Mouse (Mus musculus) stomach, embryonic 16.5 days (tissue): ENCODE data around the gene Ncapg2. TPM values are rescaled to one million over a fixed set of nuclear protein-coding genes. Genes with fewer than 3 reads are reported as not detected.

Source experiments
- ATAC-seq: fragments of 200-750 bp; cut with Nextera tagmentation; 2 replicates; pipeline ENCODE4 v1.8.0; 2017; ENCODE audit warnings: moderate number of reproducible peaks, moderate TSS enrichment; ENCODE audit not compliant: insufficient read depth, low FRiP score
- H3K27ac ChIP-seq: fragments of 300-500 bp; sonication (generic); 2 replicates; pipeline ENCODE4 v1.5.1; 2014; ENCODE audit warnings: low read length
- H3K27me3 ChIP-seq: fragments of 300-500 bp; sonication (generic); 2 replicates; pipeline ENCODE4 v1.6.1; 2014; ENCODE audit warnings: low read length, control low read depth, mixed read lengths; ENCODE audit not compliant: control insufficient read depth, insufficient read depth
- H3K36me3 ChIP-seq: fragments of 300-500 bp; sonication (generic); 2 replicates; pipeline ENCODE4 v1.6.1; 2014; ENCODE audit warnings: low read length; ENCODE audit not compliant: control insufficient read depth, insufficient read depth
- H3K4me1 ChIP-seq: fragments of 300-500 bp; sonication (generic); 2 replicates; pipeline ENCODE4 v1.6.1; 2014; ENCODE audit warnings: low read length, control low read depth, mixed read lengths; ENCODE audit not compliant: control insufficient read depth, insufficient read depth
- H3K4me2 ChIP-seq: fragments of 300-500 bp; sonication (generic); 2 replicates; pipeline ENCODE4 v1.6.1; 2014; ENCODE audit warnings: low read depth, low read length, mixed read lengths
- H3K4me3 ChIP-seq: fragments of 300-500 bp; sonication (generic); replicated peaks from 2 replicates; pipeline ENCODE4 v1.5.1; 2014; ENCODE audit warnings: mild to moderate bottlenecking, low read length
- H3K9ac ChIP-seq: fragments of 300-500 bp; sonication (generic); 2 replicates; pipeline ENCODE4 v1.6.1; 2014; ENCODE audit warnings: low read length
- H3K9me3 ChIP-seq: fragments of 300-500 bp; sonication (generic); replicated peaks from 2 replicates; pipeline ENCODE4 v1.6.1; 2016; ENCODE audit warnings: low read length, control low read depth; ENCODE audit not compliant: control insufficient read depth
- WGBS: fragments of 180-500 bp; shearing (Covaris S2); extraction: QIAGEN DNeasy Blood & Tissue Kit; methylation state at CpG from one replicate; pipeline ENCODE4 v1.1.7; 2014; 5-methylcytosine and 5-hydroxymethylcytosine counted together
- polyA plus RNA-seq: library from polyadenylated mRNA; unstranded; fragments of >200 nt; fragmentation: Nextera tagmentation; extraction: Ambion mirVana; gene quantifications from 2 replicates; pipeline ENCODE4 v1.2.1, GENCODE M21; 2015

Gene Ncapg2
- polyA plus RNA-seq, 1 experiment from 2014 or later, result 38.7 TPM

GRCm38 (mm10) chr12:116394327-116394726, 10.9 kb upstream of the Ncapg2 start:
- no peak overlapping the region for H3K4me2 ChIP-seq
- no peak overlapping the region for H3K27ac ChIP-seq
- H3K9ac ChIP-seq, result no peak overlapping the region
- 65% methylated on average over 2 of the region's 2 CpGs for WGBS
- no peaks in the 10 kb centered on the region for H3K36me3 ChIP-seq
- no peak overlapping the region for H3K4me3 ChIP-seq
- ATAC-seq, result no peak
- H3K4me1 ChIP-seq, result no peaks in the 10 kb centered on the region
- no peaks in the 10 kb centered on the region for H3K27me3 ChIP-seq
- no peaks in the 10 kb centered on the region for H3K9me3 ChIP-seq

GRCm38 (mm10) chr12:116395312-116395711, 9.9 kb upstream of the Ncapg2 start:
- WGBS, result 87% methylated on average over 2 of the region's 2 CpGs
- Histone ChIP-seq H3K27me3 (no peaks in the 10 kb centered on the region), H3K9me3 (no peaks in the 10 kb centered on the region), H3K4me3 (no peak overlapping the region), H3K36me3 (no peaks in the 10 kb centered on the region), H3K27ac (no peak overlapping the region), H3K4me2 (no peak overlapping the region), H3K9ac (no peak overlapping the region), H3K4me1 (no peaks in the 10 kb centered on the region)
- no peak for ATAC-seq

DNA sequence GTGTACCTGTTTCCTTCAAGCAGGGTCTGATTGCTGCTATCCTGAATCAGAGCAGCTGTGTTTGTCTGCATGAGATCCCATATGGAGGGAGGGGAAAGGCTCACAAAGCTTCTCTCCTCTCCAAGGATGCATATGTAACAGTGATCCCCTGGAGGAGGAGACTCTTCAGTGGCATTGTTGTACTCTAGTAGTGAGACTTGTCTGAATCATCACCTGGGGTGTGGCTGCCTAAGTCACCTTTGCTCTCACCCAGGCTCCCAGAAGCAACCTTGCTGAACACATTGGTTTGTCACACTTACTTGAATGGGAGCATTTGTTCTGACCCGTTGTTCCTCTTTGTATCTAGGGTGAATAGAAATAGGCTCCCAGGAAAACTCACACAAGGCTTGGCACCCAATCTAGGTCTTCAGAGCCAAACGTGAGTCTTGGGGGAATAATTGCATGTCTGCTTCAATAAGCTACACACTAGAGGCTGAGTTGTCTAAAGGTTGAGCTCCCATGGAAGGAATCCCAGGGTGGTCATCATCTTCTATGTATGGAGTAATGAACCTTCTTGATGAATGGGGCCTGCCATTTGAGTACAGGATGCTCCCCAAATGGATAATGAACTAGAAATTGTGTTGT, 9.0 kb upstream of the Ncapg2 start:
- 64% methylated on average over 2 of the region's 2 CpGs for WGBS
- Histone ChIP-seq H3K4me2 (no peak overlapping the region), H3K9ac (no peak overlapping the region), H3K27me3 (no peaks in the 10 kb centered on the region), H3K27ac (no peak overlapping the region), H3K36me3 (no peaks in the 10 kb centered on the region), H3K9me3 (0 out of 2 replicates have a peak, but pooled peaks cover 5% of the 10 kb centered on the region), H3K4me3 (no peak overlapping the region), H3K4me1 (no peaks in the 10 kb centered on the region)
- ATAC-seq, result no peak

- Histone ChIP-seq H3K4me3 (peak overlapping the region; percentile 63), H3K27me3 (no peaks in the 10 kb centered on the region), H3K9ac (peak overlapping the region; percentile 69), H3K4me1 (peaks cover 4% of the 10 kb centered on the region), H3K27ac (no peak overlapping the region), H3K4me2 (peak overlapping the region; percentile 52), H3K36me3 (peaks cover 5% of the 10 kb centered on the region), H3K9me3 (peaks cover 22% of the 10 kb centered on the region)
- whole genome bisulfite sequencing, result 94% methylated on average over 18 of the region's 18 CpGs
- ATAC-seq, result no peak
Measured at GRCm38 (mm10) chr12:116404012-116404679, 1.1 kb upstream of the Ncapg2 start.

- Histone ChIP-seq H3K27ac (peak overlapping the region; percentile 40; the same call in 1 of the 2 replicates), H3K4me3 (peak overlapping the region; percentile 63), H3K4me2 (peak overlapping the region; percentile 77), H3K9ac (peak overlapping the region; percentile 79), H3K9me3 (peaks cover 18% of the 10 kb centered on the region), H3K27me3 (no peaks in the 10 kb centered on the region), H3K36me3 (peaks cover 5% of the 10 kb centered on the region), H3K4me1 (peaks cover 4% of the 10 kb centered on the region)
- WGBS, result 4% methylated on average over 8 of the region's 8 CpGs
- ATAC-seq, result no peak
Measured at GRCm38 (mm10) chr12:116405836-116406155, 594 bp downstream of the Ncapg2 start.

DNA sequence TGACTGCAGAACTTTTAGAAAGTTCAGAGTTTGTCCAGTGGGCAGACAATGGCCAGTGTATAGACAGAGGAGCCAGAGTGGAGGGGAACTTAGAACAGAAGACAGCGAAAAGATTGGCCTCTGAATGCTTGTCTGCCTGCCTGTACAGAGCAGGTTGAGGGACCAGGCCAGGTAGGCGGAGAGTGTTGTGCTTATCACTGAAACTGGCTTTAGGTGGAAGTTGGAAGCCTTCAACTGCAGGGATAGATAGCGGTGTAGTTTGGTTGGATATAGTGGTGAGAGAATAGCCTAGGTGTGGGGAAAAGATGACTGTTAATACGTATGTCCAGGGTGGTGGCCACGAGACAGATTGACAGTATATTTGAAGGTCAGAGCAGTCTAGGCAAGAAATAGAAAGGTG, 2.7 kb downstream of the Ncapg2 start:
- ATAC-seq, result no peak
- Histone ChIP-seq H3K27me3 (no peaks in the 10 kb centered on the region), H3K4me2 (no peak overlapping the region), H3K36me3 (peaks cover 4% of the 10 kb centered on the region), H3K27ac (no peak overlapping the region), H3K4me1 (peaks cover 4% of the 10 kb centered on the region), H3K4me3 (no peak overlapping the region), H3K9me3 (peaks cover 11% of the 10 kb centered on the region; the same call in 1 of the 2 replicates), H3K9ac (no peak overlapping the region)
- 93% methylated on average over 5 of the region's 5 CpGs for WGBS

GRCm38 (mm10) chr12:116414941-116415340, 9.7 kb downstream of the Ncapg2 start:
- Histone ChIP-seq H3K36me3 (no peaks in the 10 kb centered on the region), H3K9ac (no peak overlapping the region), H3K4me2 (no peak overlapping the region), H3K27me3 (no peaks in the 10 kb centered on the region), H3K27ac (no peak overlapping the region), H3K4me1 (no peaks in the 10 kb centered on the region), H3K9me3 (no peaks in the 10 kb centered on the region), H3K4me3 (no peak overlapping the region)
- 90% methylated on average over 4 of the region's 4 CpGs for WGBS
- no peak for ATAC-seq

GRCm38 (mm10) chr12:116416514-116416913, 11.3 kb downstream of the Ncapg2 start:
- H3K27me3 ChIP-seq, result no peaks in the 10 kb centered on the region
- 92% methylated on average over 1 of the region's 1 CpGs for WGBS
- no peak for ATAC-seq
- H3K36me3 ChIP-seq, result no peaks in the 10 kb centered on the region
- H3K9me3 ChIP-seq, result no peaks in the 10 kb centered on the region
- no peak overlapping the region for H3K4me2 ChIP-seq
- H3K27ac ChIP-seq, result no peak overlapping the region
- H3K9ac ChIP-seq, result no peak overlapping the region
- no peak overlapping the region for H3K4me3 ChIP-seq
- H3K4me1 ChIP-seq, result no peaks in the 10 kb centered on the region

DNA sequence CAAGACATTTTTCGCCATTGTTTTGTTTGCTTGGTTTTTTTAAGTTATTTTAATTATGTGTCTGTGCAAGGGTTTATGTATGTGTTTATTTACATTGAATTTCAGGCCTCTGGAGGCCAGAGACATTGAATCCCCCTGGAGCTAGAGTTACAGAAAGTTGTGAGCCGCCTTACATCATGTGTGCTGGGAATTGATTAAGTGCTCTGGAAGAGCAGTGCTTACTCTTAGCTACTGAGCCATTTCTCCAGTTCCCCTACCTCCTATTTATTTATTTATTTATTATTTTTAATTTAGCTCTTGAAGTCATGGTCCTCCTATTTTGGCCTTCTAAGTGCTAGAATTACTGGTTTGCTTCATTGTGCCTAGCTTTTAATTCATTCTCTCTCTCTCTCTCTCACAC, 16.5 kb downstream of the Ncapg2 start:
- no peak overlapping the region for H3K27ac ChIP-seq
- H3K27me3 ChIP-seq, result no peaks in the 10 kb centered on the region
- peaks cover 6% of the 10 kb centered on the region for H3K36me3 ChIP-seq
- H3K4me2 ChIP-seq, result no peak overlapping the region
- no peak overlapping the region for H3K4me3 ChIP-seq
- H3K4me1 ChIP-seq, result no peaks in the 10 kb centered on the region
- WGBS, result 82% methylated on average over 2 of the region's 2 CpGs
- H3K9me3 ChIP-seq, result no peaks in the 10 kb centered on the region
- no peak for ATAC-seq
- H3K9ac ChIP-seq, result no peak overlapping the region
